Mouse (Mus musculus) heart, postnatal 36 days (tissue): ENCODE measurements around the gene Gm11032. TPM values are rescaled to one million over a fixed set of nuclear protein-coding genes. Genes with fewer than 3 reads are reported as not detected.

Source experiments
- total RNA-seq, 2 experiments: library from RNA; stranded (reverse); gene quantifications; 2 replicates each; pipeline ENCODE4 v1.2.3; 2021

Gm11032 gene
- total RNA-seq, 2 experiments from 2014 or later, result not detected

Other genes starting within 250 kb of the Gm11032 start
- under 1 TPM in 1 of 2 experiments, not detected in 1; 0.14 TPM for gene Hormad2, start 179.0 kb upstream of the Gm11032 start, total RNA-seq
- gene Mtmr3, start 25.2 kb upstream of the Gm11032 start, total RNA-seq, result 10 to 100 TPM; 50.4 to 54.4 TPM
- 10 to 100 TPM; 14.9 to 15.3 TPM for gene Ascc2, start 17.7 kb downstream of the Gm11032 start, total RNA-seq
- gene Uqcr10, start 84.3 kb downstream of the Gm11032 start, total RNA-seq, result 1,000 to 10,000 TPM; 1,571 to 1,600 TPM
- gene Zmat5, start 84.6 kb downstream of the Gm11032 start, total RNA-seq, result 10 to 100 TPM; 24.5 to 24.9 TPM
- not detected for gene Cabp7, start 126.7 kb downstream of the Gm11032 start, total RNA-seq
- 10 to 100 TPM; 80.0 to 80.1 TPM for gene Nf2, start 229.5 kb downstream of the Gm11032 start, total RNA-seq